Mouse (Mus musculus) gastrocnemius, postnatal 4 days (tissue): Measurements from ENCODE around the gene Dnajc22. TPM values are rescaled to one million over a fixed set of nuclear protein-coding genes. Genes with fewer than 3 reads are reported as not detected.

Source experiments
- DNase-seq, 2 experiments: peaks; one replicate each; pipeline ENCODE4 v3.0.0; 2021 to 2022; ENCODE audit warnings: low spot score in 2 of 2, mixed read lengths in 2 of 2
- microRNA-seq: library from miRNA; unstranded; fragments of <30 nt; microRNA quantifications from one replicate; pipeline ENCODE4 v1.2.0, GENCODE M21; 2021
- total RNA-seq, 2 experiments: library from RNA; stranded (reverse); gene quantifications; 2 replicates each; pipeline ENCODE4 v1.2.3; 2021

Dnajc22 gene
- total RNA-seq, 2 experiments from 2014 or later = not detected

DNA sequence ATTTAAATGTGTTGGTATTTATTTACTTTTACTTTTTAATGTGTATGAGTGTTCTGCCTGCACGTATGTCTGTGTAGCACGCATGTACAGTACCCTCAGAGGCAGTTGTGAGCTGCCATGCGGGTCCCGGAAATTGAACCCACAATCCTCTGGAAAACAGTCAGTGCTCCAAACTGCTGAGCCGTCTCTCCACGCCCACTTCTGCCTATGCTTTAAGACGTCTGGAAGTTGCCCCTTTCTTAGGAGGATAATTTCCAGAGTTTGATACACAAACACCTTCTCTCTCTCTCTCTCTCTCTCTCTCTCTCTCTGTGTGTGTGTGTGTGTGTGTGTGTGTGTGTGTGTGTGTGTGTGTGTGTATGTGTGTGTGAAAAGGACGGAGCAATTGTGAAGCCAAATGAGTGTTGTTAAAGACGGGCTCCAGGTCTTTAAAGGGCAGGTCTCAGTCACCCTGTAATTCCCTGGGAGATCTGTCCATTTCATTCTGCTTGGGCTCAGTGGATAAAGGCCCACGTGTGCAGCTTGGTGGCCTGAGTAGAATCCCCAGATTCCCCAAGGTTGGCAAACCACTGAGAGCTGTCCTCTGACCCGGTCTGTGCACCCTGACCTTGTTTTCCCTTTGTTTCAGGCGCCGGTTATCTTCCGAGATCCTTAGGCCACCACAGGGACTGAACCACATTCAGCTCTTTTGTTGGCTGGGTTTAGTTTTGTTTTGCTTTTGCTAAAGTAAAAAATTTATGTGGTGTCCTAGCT is 21.5 kb downstream of the Dnajc22 start:
- DNase-seq = no peak

DNA sequence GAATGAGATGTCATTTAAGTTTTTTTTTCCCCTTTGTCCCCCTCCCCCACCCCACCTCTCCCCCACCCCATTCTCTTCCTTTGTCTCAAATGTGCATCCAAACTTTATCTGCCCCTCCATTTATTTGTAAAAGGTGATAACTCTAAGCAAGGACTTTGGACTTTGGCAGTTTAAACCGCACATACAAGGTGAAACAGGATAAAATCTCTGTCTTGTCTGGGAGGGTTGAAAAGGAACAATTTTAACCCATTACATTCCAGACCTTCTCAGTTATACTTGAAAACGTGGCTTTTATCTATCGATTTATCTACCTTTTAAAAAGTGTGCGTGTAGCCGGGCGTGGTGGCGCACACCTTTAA is 22.1 kb downstream of the Dnajc22 start:
- no peak for DNase-seq

DNA sequence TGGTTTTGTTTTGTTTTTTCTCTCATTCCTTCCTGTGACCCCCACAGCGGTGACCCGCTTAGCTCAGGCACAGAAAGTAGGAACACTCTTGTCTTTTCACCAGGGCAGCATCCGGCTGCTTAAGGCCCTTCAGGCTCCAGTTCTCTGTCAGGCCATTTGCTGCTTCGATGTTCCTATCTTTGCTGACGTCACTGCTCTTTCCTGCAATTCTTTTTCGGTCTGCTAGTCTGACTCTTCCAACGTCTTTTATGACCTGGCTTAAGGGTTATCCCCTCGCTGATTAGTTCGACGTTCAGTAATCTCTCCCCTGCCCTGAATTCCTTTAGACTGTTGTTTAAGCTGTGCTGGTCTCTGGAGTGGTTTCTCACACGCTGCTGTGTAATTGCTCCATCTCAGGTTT is 23.6 kb downstream of the Dnajc22 start:
- DNase-seq = no peak

DNA sequence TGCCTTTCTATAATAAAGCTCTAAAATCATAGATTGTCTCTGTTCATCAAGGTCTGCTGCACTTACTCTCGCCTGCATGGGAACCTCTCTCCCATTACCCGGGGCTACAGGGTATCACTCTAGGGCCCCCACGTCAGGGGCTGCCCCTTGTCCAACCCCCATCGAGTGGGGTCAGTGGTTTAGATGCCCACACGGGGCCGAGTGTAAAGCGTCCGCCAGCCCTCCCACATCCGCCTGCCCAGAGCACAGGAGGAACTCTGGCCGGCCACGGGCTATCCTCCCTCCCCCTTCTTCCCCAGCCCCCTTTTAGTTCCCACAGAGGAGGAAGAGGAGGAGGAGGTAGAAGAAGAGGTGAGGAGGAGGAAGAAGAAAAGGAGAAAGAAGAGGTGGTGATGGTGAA is 27.8 kb downstream of the Dnajc22 start:
- DNase-seq = no peak

DNA sequence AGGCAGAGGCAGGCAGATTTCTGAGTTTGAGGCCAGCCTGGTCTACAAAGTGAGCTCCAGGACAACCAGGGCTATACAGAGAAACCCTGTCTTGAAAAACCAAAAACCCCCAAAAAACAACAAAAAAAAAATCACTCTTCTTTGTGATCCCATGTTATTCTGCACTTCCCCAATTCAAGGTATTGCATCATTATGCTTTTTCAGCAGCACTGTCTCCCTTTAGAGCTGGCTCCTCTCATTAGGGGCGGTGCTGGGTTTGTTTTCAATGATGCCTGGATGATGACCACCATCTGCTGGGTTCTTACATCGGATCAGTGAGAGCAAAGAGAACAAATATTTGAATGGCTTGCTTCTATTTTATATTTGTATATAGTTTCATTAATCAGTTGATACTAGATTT is 29.7 kb downstream of the Dnajc22 start:
- no peak for DNase-seq

DNA sequence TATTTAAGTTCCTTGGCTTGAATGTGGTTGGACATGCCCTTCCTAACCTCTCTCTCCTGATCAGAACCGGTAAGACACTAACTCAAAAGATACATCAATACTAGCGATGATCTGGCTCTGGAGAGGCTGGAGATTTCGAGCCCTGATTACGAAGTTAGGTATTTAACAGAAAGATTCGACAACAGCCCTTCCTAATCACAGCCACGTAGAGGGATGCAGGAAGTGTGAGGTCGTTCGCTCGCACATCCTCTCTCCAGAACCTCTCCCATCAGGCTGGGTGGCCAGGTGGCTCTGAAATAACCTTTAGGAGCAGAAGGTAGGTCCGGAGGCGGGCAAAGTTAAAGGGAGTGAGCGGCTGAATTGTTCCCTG is 32.7 kb downstream of the Dnajc22 start, which contains the start of gene Spats2:
Spats2 (plus strand) TSS at position 206 of the 370 bp plus-strand sequence.
- no peak for DNase-seq

DNA sequence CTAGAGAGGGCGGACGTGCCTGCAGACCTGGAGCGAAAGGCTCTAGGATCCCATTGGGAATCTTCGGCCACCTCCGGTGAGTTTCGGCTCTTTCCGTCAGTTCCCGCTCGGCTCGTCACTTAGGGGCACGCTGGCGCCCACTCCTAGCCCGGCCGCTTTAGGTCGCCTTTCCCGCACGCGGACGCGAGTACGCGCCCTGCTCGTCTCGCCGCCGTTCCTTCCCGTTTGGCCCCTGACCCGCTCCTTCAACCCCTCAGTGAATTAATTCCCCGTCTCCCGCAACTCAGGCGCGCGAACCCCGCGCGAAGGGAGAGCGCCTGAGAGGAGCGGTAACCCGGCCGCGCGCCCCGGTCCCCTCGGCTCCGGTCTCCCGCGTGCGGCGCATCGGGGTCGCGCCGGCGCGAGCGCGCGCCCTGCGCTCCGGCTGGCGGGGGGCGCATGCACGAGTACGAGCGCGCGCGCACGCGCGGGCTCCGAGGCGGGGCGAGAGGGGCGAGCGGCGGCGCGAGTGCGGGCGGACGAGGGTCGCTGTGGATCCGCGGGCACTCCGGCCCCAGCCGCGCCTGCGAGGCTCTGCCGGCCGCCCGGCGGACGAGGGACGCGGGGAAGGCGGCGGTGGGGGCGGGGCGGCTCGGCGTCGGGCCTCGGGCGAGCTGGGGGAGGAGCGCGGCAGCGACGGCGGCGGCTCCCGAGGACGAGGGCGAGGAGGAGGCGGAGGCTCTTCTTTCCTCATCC is 33.3 kb downstream of the Dnajc22 start:
- DNase-seq = peak; percentile 77 to 91

DNA sequence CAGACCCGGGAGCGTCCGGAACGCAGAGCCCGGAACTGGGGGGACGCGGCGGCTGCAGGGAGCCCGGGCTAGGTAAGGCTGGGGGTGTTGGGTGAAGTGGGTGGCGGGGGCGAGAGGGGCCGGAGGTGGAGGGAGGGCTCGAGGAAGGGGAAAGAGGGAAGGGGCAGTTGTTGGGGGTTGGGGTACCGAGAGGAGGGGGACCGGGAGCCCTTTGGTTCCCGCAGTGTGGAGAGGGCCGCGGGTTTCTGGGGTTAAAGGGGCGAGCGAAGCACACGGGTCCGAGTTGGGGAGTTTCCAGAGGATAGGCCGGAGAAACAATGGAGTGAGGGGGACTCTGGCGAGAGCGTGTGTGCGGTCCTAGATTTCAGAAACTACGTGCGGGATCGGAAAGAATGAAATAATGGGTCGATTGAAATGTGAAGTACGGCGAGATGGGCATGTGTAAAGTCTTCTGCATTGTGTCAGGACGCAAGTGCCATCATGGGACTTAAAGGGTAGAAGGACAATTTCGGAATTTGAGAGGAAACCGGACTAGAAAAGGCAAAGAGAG is 33.9 kb downstream of the Dnajc22 start:
- peak in 1 of 2 experiments; percentile 24 for DNase-seq

DNA sequence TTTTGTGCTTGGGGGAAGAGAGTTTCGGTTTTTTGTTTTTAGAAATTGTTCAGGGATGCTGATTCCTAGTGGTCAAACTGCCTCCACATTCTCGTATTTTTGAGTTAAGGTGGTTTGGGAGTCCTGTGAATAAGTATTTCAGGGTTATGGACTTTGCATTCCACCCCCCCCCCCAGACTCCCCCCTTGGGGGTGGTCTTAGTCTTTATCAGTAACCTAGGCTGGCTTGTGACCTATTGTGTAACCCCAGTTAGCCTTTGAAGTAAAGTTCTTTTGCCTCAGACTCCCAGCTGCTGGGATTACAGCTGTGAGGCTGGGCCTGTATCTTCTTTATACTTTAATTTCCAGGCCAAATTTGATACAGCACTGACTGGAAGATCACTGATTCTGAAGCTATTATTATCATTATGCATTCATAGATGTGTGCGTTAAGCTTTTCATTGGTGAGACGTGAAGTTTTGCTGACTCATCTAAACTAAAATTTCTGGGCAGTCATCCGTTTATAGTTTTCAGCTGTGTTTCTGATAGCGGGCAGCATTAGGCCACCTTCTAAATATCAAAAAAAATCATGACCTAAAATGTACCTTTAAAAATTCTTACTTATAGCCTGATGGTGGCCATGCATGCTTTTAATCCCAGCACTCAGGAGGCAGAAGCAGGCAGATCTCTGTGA is 35.0 kb downstream of the Dnajc22 start:
- no peak for DNase-seq

DNA sequence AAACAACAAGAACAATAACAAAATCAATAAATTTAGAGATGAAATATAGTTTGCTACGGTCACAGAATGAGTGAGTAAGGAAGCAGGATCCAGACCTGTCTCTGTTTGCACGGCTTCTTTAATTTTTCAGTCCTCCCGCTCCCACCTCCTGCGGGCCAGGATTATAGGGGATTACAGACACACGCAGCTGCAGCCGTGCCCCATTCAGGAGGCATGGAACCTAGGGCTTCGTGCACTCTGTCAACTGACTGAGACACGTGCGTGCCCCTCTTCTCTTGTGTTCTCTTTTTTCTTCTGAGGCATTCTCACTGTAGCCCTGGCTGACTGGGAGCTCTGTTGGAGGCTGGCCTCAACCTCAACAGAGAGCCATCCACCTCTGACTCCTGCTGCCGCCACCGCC is 36.5 kb downstream of the Dnajc22 start:
- no peak for DNase-seq

DNA sequence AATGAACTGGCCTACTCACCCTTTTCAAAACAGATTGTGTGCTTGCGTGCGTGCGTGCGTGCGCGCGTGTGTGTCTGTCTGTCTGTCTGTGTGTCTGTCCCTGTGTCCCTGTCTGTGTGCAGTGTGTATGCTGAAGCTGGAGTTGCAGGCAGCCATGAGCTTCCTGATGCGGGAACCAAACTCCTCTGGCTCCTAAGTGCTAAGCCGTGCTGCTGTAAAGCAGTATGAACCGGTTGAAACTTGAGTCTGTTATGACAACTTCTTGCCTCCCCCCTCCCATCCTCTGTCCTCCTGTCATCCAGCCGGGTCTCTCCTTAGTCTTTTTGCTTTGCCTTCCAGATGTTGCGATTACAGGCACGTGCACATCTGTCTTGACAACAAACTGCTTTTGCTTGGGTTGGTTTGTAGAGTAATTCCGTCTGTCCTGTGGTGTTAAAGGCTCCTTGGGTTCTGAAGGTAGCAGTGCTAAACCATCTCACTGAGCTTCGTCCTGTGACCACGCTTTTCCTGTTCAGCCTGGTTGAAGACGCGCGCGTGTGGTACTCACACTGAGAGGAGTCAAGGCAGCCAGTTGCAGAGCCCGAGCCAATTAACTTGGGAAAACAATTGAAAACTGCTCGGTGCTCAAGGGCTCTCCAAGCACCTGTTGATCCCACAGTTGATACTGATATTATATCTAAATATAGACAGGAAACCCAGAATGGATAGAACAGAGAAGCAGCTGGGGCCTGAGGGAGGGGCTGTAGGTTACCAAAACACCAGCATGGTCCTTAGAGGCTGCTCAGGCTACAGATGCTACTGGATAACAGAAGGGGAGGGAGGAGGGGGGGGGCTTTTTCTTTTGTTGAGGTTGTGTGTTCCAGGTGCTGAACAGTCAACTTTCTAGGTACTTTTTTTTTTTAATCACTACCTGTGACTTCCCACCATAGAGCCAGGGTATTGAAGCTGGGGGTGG is 37.3 kb downstream of the Dnajc22 start:
- no peak for DNase-seq

DNA sequence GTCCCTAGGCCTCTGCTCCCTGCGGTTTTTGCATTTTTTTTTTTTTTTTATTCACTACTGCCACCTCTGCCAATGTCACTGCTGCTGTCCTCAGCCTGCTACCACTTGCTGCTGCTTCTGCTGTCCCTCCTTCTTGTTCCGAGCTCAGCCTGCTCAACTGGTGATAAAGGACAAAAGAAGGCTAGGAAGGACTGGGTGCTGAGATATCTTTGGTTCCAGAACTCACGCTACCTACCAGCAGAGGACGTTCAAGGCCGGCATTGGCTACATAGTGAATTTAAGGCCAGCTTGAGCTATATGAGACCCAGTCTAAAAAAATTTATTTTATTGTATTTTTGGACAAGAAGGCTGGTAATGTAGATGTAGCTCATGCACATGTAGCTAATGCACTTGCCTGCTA is 45.4 kb downstream of the Dnajc22 start:
- DNase-seq = no peak

DNA sequence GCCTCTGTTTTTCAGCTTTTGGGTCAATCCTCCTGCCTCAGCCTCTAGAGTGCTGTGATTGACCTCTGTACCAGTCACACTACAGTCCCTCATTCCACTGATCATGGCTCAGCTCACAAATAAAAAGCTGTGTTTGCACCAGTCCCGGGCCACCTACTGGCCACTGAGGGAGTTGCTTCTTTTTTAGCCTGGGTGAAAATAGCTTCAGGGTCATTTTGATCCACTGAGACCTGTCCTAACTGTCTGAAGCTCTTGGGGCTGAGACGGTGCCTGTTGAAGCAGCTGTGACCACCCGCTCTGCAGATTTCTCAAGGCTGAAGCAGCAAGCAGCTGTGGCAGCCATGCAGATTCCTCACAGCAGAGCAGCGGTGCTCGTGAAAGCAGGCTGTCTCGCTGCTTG is 46.7 kb downstream of the Dnajc22 start:
- peak in 1 of 2 experiments; percentile 36 for DNase-seq

DNA sequence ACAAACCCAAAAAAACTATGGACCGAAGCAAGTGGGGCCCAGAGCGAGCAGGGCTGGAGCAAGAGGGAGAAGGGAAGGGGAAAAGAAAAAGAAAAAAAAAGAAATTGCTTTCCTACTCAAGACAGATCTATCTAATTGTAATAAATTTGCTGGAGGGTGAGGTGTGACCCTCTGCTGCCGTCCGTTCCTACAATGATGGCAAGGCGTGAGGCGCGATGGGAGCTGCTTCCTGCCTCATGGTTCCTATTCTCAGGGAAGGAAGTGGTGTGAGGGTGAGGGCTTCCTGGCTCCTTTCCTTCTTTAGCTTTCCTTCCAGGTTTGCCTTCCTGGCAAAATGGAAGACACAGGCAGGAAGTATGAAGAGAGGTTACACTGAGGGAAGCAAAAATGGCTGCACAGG is 57.5 kb downstream of the Dnajc22 start:
- no peak for DNase-seq

DNA sequence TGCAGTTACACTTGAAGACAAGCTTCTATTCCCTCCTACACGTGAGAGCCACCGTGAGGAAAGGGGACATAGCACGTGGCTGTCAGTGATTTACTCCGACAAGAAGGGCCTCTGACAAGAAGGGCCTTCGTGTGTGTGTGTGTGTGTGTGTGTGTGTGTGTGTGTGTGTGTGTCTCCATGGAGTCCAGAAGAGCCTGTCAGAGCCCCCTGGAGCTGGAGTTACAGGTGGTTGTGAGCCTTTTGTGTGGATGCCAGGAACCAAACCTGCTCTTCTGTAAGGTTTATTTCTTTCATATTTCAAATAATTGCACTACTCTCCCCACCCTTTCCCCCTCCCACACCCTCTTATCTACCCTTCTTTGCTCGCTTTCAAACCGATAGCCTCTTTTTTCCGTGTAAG is 58.4 kb downstream of the Dnajc22 start:
- DNase-seq = no peak

DNA sequence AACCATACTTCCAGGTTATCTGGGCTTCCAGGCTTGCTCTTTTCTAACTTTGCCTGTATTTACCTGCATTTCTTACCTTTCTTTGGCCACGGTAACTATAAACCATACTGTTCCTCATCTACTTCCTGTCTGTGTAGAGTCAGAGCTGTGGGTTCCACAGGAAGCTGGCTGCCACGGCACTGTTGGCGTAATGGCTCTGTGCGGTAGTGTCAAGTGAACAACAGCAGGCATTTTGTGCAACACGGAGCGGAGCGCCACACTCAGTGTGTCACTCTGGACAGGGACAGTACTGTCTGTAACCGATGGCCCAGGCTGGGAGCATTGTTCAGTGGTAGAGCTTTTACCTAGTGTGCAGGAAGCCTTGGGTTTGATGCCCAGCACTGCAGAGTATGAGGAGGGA is 60.5 kb downstream of the Dnajc22 start:
- no peak for DNase-seq

Small RNA genes lying within 50 kb of the gene (microRNA-seq; reads per million reads assigned to microRNA genes)
- 0.63 reads per million for gene Mir6960

Other genes starting within 250 kb of the Dnajc22 start
- gene Kmt2d, start 222.0 kb upstream of the Dnajc22 start, total RNA-seq = 10 to 100 TPM; 63.9 to 68.6 TPM
- gene Rhebl1, start 198.6 kb upstream of the Dnajc22 start, total RNA-seq = 1 to 10 TPM; 2.4 to 3.6 TPM
- 1 to 10 TPM; 5.0 to 7.8 TPM for gene Dhh, start 194.6 kb upstream of the Dnajc22 start, total RNA-seq
- 10 to 100 TPM; 16.9 to 19.8 TPM for gene Lmbr1l, start 174.9 kb upstream of the Dnajc22 start, total RNA-seq
- gene Tuba1b, start 158.6 kb upstream of the Dnajc22 start, total RNA-seq = 100 to 1,000 TPM; 402 to 455 TPM
- not detected for gene Gm49450, start 139.6 kb upstream of the Dnajc22 start, total RNA-seq
- 100 to 1,000 TPM; 355 to 415 TPM for gene Tuba1a, start 139.5 kb upstream of the Dnajc22 start, total RNA-seq
- gene Tuba1c, start 63.3 kb upstream of the Dnajc22 start, total RNA-seq = 10 to 100 TPM; 62.2 to 80.4 TPM
- 1 to 10 TPM; 3.0 to 4.7 TPM for gene Prph, start 38.0 kb upstream of the Dnajc22 start, total RNA-seq
- gene Troap, start 18.6 kb upstream of the Dnajc22 start, total RNA-seq = 10 to 100 TPM in 1 of 2 experiments, 1 to 10 TPM in 1; 5.9 to 10.6 TPM
- gene C1ql4, start 5.4 kb upstream of the Dnajc22 start, total RNA-seq = not detected
- gene Spats2, start 32.7 kb downstream of the Dnajc22 start, total RNA-seq = 10 to 100 TPM; 21.4 to 22.4 TPM
- gene Kcnh3, start 131.7 kb downstream of the Dnajc22 start, total RNA-seq = under 1 TPM; 0.10 to 0.13 TPM
- 10 to 100 TPM; 55.6 to 59.3 TPM for gene Mcrs1, start 158.8 kb downstream of the Dnajc22 start, total RNA-seq
- 10 to 100 TPM; 32.6 to 34.5 TPM for gene Prpf40b, start 201.9 kb downstream of the Dnajc22 start, total RNA-seq
- not detected for gene Fam186b, start 202.7 kb downstream of the Dnajc22 start, total RNA-seq